Mouse (Mus musculus): ENCODE measurements around the gene Pds5b. TPM values are rescaled to one million over a fixed set of nuclear protein-coding genes. Genes with fewer than 3 reads are reported as not detected.
"Not testable (repeated sequence)": the region's sequence is repeated elsewhere in the genome, so short reads cannot be mapped to it uniquely, and the experiment has no call there.

The Pds5b gene
- polyA plus RNA-seq, 1 experiment from 2014 or later: 8.4 TPM

DNA sequence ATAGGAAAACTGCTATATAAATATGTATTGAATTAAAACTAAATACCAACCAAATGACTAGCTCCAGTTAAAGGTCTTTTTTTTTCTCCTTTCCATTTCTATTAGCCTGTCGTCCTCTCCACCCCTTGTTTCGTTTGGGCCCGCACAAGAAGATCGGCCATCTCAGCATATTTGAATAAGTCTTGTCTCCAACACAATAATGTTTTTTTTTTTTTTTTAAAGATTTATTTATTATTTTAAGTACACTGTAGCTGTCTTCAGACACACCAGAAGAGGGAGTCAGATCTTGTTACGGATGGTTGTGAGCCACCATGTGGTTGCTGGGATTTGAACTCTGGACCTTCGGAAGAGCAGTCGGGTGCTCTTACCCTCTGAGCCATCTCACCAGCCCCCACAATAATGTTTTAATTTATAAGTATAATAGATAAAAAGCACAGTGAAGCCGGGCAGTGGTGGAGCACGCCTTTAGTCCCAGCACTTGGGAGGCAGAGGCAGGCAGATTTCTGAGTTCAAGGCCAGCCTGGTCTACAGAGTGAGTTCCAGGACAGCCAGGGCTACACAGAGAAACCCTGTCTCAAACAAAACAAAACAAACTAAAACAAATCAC is 7.3 kb upstream of the Pds5b start, which contains the start of gene N4bp2l2:
N4bp2l2 (minus strand) TSS at position 51 of the 607 bp plus-strand sequence.
- not testable (repeated sequence) for H3K36me3 ChIP-seq (ENCODE audit: inconsistent target)
- Histone ChIP-seq H3K4me3 (ENCODE audit: inconsistent target) (peak within 1 kb of the TSS; percentile 88), H3K79me2 (ENCODE audit: inconsistent target) (peaks cover 37% of the 10 kb centered on the region), H3K27ac (peak within 1 kb of the TSS; percentile 72)
- 92% methylated on average over 6 of the region's 9 CpGs for WGBS (ENCODE audit: missing documents)

- Histone ChIP-seq H3K79me2 (ENCODE audit: inconsistent target) (peaks cover 13% of the 10 kb centered on the region), H3K4me3 (ENCODE audit: inconsistent target) (no peak overlapping the region), H3K27ac (no peak overlapping the region), H3K36me3 (ENCODE audit: inconsistent target) (no peaks in the 10 kb centered on the region)
- WGBS (ENCODE audit: missing documents): 71% methylated on average over 3 of the region's 4 CpGs
These were observed 4.8 kb upstream of the Pds5b start for GRCm38 (mm10) chr5:150668731-150669130.

DNA sequence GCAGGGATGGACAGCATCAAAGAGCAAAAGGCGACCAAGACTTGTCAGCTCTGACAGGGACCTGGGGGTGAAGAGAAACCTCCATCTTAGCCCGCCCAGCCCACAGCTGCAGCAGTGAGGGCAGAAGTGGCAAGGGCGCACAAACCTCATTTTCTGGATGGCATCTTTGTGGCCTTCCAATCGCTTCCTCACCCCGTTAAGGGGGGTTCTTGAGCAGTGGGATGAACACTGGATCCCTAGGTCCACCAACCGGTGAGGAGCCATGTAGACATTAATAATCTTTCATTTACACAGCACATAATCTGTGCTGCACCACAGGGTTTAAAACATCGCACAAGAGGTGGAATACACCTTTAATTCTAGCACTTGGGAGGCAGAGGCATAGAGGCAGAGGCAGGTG is 1.2 kb upstream of the Pds5b start:
- Histone ChIP-seq H3K79me2 (ENCODE audit: inconsistent target) (peaks cover 31% of the 10 kb centered on the region), H3K36me3 (ENCODE audit: inconsistent target) (no peaks in the 10 kb centered on the region), H3K27ac (no peak overlapping the region), H3K4me3 (ENCODE audit: inconsistent target) (no peak overlapping the region)
- 91% methylated on average over 7 of the region's 7 CpGs for WGBS (ENCODE audit: missing documents)

GRCm38 (mm10) chr5:150673880-150674621 is 512 bp downstream of the Pds5b start:
- WGBS (ENCODE audit: missing documents): under 1% methylated on average over 59 of the region's 91 CpGs
- Histone ChIP-seq H3K36me3 (ENCODE audit: inconsistent target) (no peaks in the 10 kb centered on the region), H3K79me2 (ENCODE audit: inconsistent target) (peaks cover 48% of the 10 kb centered on the region), H3K4me3 (ENCODE audit: inconsistent target) (peak overlapping the region; percentile 52), H3K27ac (no peak overlapping the region)

- peaks cover 56% of the 10 kb centered on the region for H3K79me2 ChIP-seq (ENCODE audit: inconsistent target)
- no peak overlapping the region for H3K27ac ChIP-seq
- 48% methylated on average over 6 of the region's 6 CpGs for WGBS (ENCODE audit: missing documents)
- no peaks in the 10 kb centered on the region for H3K36me3 ChIP-seq (ENCODE audit: inconsistent target)
- peak overlapping the region; percentile 52 for H3K4me3 ChIP-seq (ENCODE audit: inconsistent target)
These were observed 1.3 kb downstream of the Pds5b start for GRCm38 (mm10) chr5:150674866-150675265.

DNA sequence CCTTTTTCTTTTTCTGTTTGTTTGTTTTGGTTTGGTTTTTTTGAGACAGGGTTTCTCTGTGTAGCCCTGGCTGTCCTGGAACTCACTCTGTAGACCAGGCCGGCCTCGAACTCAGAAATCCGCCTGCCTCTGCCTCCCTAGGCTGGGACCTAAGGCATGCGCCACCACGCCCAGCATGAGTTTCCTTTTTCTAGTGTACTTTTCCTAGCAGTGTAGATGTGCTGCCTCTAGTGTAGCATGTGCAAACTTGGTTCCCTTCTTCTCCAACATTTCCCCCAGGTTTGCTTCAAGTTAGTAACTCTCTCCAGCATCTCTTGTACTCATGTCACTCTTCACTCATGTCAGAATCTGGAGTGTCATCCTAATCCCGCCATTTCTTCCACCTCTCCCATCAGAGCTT is 9.3 kb downstream of the Pds5b start:
- peaks cover 94% of the 10 kb centered on the region for H3K79me2 ChIP-seq (ENCODE audit: inconsistent target)
- 94% methylated on average over 6 of the region's 6 CpGs for WGBS (ENCODE audit: missing documents)

DNA sequence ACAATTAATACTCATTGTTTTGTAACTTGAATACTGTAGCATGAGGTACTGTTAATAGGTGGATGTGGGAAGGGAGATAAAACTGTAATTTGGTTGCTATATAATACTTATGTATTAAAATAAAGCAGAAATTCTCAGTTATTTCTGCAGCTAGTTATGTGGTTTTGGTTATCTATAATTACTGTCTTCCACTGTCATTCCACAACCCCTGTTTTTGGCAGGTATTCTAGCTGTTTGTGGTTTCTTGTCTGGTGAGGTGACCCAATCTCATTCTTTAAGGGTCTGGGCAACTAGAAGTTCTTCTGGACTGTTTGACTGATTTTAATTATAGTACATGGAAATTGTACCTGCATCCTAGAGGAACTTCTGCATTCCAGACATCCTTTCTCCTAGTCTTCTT is 17.1 kb downstream of the Pds5b start:
- Histone ChIP-seq H3K27ac (no peak overlapping the region), H3K36me3 (ENCODE audit: inconsistent target) (no peaks in the 10 kb centered on the region), H3K4me3 (ENCODE audit: inconsistent target) (no peak overlapping the region), H3K79me2 (ENCODE audit: inconsistent target) (peaks cover 88% of the 10 kb centered on the region)

More for the DNA sequence above, 9.3 kb downstream of the Pds5b start:
- not testable (repeated sequence) for H3K36me3 ChIP-seq (ENCODE audit: inconsistent target); H3K27ac ChIP-seq; H3K4me3 ChIP-seq (ENCODE audit: inconsistent target)

DNA sequence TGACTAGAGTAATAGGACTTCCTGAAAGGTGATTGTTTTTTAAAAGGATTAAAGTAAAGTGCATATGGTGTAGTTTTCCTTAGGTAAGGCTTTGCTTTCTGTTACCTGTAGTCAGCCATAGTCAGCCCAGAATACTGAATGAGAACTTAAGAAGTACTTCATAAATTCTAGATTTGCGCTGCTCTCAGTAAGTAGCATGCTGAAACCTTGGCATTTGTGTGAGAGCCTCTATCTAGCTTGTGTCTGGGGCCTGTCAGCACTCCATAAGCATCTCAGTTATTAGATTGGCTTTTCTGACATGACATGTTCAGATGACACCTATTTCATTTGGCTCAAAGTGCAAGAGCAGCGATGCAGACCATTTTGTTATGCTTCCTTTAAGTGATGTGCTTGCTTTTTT is 19.7 kb downstream of the Pds5b start:
- H3K79me2 ChIP-seq (ENCODE audit: inconsistent target): peaks cover 78% of the 10 kb centered on the region
- H3K36me3 ChIP-seq (ENCODE audit: inconsistent target): no peaks in the 10 kb centered on the region
- H3K27ac ChIP-seq: no peak overlapping the region
- no peak overlapping the region for H3K4me3 ChIP-seq (ENCODE audit: inconsistent target)
- WGBS (ENCODE audit: missing documents): 97% methylated on average over 2 of the region's 2 CpGs

GRCm38 (mm10) chr5:150702714-150703113 is 29.2 kb downstream of the Pds5b start:
- WGBS (ENCODE audit: missing documents): 40% methylated on average over 2 of the region's 2 CpGs
- Histone ChIP-seq H3K79me2 (ENCODE audit: inconsistent target) (peaks cover 32% of the 10 kb centered on the region; the same call in 1 of the 2 replicates), H3K4me3 (ENCODE audit: inconsistent target) (no peak overlapping the region), H3K36me3 (ENCODE audit: inconsistent target) (no peaks in the 10 kb centered on the region), H3K27ac (no peak overlapping the region)

- not testable (repeated sequence) for H3K27ac ChIP-seq
- WGBS (ENCODE audit: missing documents): 82% methylated on average over 1 of the region's 1 CpGs
These were observed 33.1 kb downstream of the Pds5b start for GRCm38 (mm10) chr5:150706651-150707050.

GRCm38 (mm10) chr5:150707181-150707580 is 33.6 kb downstream of the Pds5b start:
- H3K36me3 ChIP-seq (ENCODE audit: inconsistent target); H3K4me3 ChIP-seq (ENCODE audit: inconsistent target); H3K27ac ChIP-seq: not testable (repeated sequence)
- 97% methylated on average over 3 of the region's 3 CpGs for WGBS (ENCODE audit: missing documents)
- H3K79me2 ChIP-seq (ENCODE audit: inconsistent target): peaks cover 51% of the 10 kb centered on the region; the same call in 1 of the 2 replicates

More at GRCm38 (mm10) chr5:150706651-150707050, 33.1 kb downstream of the Pds5b start:
- H3K79me2 ChIP-seq (ENCODE audit: inconsistent target): peaks cover 51% of the 10 kb centered on the region; the same call in 1 of the 2 replicates
- H3K4me3 ChIP-seq (ENCODE audit: inconsistent target); H3K36me3 ChIP-seq (ENCODE audit: inconsistent target): not testable (repeated sequence)

DNA sequence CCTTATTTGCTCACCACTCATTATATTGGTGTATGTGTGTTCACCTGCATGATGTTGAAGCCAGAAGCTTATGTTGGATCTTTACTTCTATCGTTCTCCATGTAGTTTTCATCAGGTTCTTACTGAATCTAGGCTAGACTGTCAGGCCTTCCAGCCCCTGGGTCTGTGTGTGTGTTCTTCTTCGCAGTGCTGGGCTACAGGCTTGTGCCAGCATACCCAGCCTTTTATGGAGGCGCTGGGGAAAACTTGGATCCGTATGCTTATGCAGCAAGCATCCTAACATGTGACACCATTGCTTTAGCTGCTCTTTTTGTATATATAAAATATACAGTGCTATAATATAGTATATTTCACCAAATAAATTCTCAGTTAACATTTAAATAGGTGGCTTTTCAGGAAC is 38.0 kb downstream of the Pds5b start:
- no peak overlapping the region for H3K27ac ChIP-seq
- H3K36me3 ChIP-seq (ENCODE audit: inconsistent target): no peaks in the 10 kb centered on the region
- 87% methylated on average over 4 of the region's 4 CpGs for WGBS (ENCODE audit: missing documents)
- peaks cover 75% of the 10 kb centered on the region; the same call in 1 of the 2 replicates for H3K79me2 ChIP-seq (ENCODE audit: inconsistent target)
- H3K4me3 ChIP-seq (ENCODE audit: inconsistent target): no peak overlapping the region

DNA sequence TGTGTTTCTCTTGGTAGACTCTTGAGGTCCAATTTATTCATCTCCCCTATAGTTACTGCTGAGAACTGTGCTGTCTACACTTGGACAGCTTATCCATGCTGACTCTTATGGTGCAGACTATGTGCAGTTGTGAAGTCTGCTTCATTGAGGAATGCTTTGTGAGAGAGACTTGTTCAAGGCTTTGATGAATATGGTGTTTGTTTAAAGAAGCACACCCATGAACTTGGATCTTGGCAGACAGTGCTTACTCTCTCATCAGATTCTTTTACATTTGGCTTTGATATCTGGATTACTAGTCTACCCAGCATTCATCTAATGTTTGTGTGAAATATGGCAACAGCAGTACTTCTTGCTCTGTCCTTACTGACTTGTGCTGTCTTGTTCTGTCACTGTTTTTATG is 39.9 kb downstream of the Pds5b start:
- no peaks in the 10 kb centered on the region for H3K36me3 ChIP-seq (ENCODE audit: inconsistent target)
- H3K4me3 ChIP-seq (ENCODE audit: inconsistent target): no peak overlapping the region
- no peak overlapping the region for H3K27ac ChIP-seq
- H3K79me2 ChIP-seq (ENCODE audit: inconsistent target): peaks cover 63% of the 10 kb centered on the region; the same call in 1 of the 2 replicates

DNA sequence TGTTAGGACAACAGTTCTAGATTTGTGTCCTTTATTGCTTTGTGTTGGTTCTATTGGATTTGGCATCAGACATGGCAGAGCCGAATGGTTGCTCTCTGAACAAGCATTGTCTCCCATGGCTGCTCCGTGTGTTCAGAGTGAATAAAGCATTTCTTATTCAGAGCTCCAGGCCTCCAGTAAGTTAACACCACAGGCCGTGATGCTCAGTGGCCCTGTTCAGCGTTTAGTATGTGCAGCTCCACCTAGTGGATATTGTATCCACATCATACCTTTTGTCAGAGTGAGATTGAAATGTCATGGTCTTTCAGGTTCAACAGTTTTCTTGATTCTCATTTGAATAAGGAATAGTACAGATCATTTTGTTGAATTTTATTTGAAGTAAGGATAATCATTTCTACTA is 44.2 kb downstream of the Pds5b start:
- Histone ChIP-seq H3K79me2 (ENCODE audit: inconsistent target) (peaks cover 30% of the 10 kb centered on the region; the same call in 1 of the 2 replicates), H3K36me3 (ENCODE audit: inconsistent target) (no peaks in the 10 kb centered on the region), H3K4me3 (ENCODE audit: inconsistent target) (no peak overlapping the region), H3K27ac (no peak overlapping the region)
- WGBS (ENCODE audit: missing documents): 31% methylated on average over 4 of the region's 4 CpGs

- Histone ChIP-seq H3K79me2 (ENCODE audit: inconsistent target) (no peaks in the 10 kb centered on the region), H3K4me3 (ENCODE audit: inconsistent target) (no peak overlapping the region), H3K27ac (no peak overlapping the region), H3K36me3 (ENCODE audit: inconsistent target) (no peaks in the 10 kb centered on the region)
- WGBS (ENCODE audit: missing documents): 100% methylated on average over 1 of the region's 1 CpGs
These were observed 51.1 kb downstream of the Pds5b start for GRCm38 (mm10) chr5:150724641-150725040.

Measured in macrophage (primary cell).